Mouse (Mus musculus) duodenum, adult 2 months (tissue): Measurements from ENCODE around the gene Amn. TPM values are rescaled to one million over a fixed set of nuclear protein-coding genes. Genes with fewer than 3 reads are reported as not detected.

Source experiments
- polyA plus RNA-seq: library from polyadenylated mRNA; depleted of rRNA; stranded (reverse); fragments of >200 nt; gene quantifications from 2 replicates; pipeline ENCODE4 v1.2.3, GENCODE M21; 2012; ENCODE audit warnings: low replicate concordance; rRNA removed

Gene Amn
- polyA plus RNA-seq: 90.2 and 1,263 TPM in 2 replicates

DNA sequence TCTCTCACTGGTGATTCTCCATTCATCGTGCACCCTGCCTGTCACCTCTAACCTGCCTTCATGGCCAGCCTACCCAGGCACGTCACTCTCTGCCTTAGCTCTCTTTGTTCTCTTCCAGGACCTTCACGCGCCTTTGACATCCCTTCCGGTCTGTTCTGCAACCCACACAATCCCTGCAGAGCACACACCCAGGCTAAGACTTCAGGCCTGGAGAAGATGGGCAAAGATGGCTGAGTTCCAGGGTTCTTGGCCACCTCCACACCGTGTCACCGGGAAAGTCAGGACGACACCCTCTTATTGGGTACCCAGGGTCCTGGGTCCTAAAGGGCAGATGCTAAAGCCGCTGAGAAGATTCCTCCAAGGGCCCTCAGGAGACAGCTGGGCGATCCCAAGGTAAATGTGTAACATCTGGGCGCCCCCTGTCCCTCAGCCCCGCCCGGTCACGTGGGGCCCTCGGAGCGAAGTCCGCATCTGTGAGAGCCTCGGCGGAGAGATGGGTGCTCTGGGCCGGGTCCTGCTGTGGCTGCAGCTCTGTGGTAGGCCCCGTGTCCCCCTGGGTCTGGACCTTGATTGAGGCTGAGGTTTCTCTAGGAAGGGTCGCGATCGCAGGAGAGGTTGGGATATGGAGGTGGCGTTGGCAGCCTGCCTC lies at the start of gene Amn:
Gene Amn, plus strand, starts transcription at position 467 of the 649 bp plus-strand sequence.

Other genes with a start within 250 kb of the Amn start
- gene Rcor1, start 231.7 kb upstream of the Amn start, polyA plus RNA-seq: 3.6 and 5.0 TPM in 2 replicates
- gene Traf3, start 104.7 kb upstream of the Amn start, polyA plus RNA-seq: 9.2 and 14.2 TPM in 2 replicates
- gene 4930595D18Rik, start 86.6 kb upstream of the Amn start, polyA plus RNA-seq: not detected in 2 replicates
- gene Cdc42bpb, start 106.6 kb downstream of the Amn start, polyA plus RNA-seq: 253 and 399 TPM in 2 replicates
- 0.58 TPM in 1 of 2 replicates, not detected in the other for gene Lbhd2, start 135.7 kb downstream of the Amn start, polyA plus RNA-seq
- 475 and 938 TPM in 2 replicates for gene Exoc3l4, start 145.9 kb downstream of the Amn start, polyA plus RNA-seq
- gene Tnfaip2, start 171.4 kb downstream of the Amn start, polyA plus RNA-seq: 8.2 and 13.2 TPM in 2 replicates
- 0.40 and 0.56 TPM in 2 replicates for gene Gm266, start 214.7 kb downstream of the Amn start, polyA plus RNA-seq